Mouse (Mus musculus): ENCODE data around the gene Smg6. TPM values are rescaled to one million over a fixed set of nuclear protein-coding genes. Genes with fewer than 3 reads are reported as not detected.

Smg6 gene
- polyA plus RNA-seq, 1 experiment from 2014 or later, result 19.9 TPM

- no peak overlapping the region for H3K4me2 ChIP-seq (replicated peaks; ENCODE audit: low read depth, low read length)
- H3K9ac ChIP-seq (replicated peaks; ENCODE audit: low read depth, low read length), result no peak overlapping the region
- WGBS, result 50% methylated on average over 6 of the region's 6 CpGs
- H3K36me3 ChIP-seq (ENCODE audit: control insufficient read depth, insufficient read depth, low read length), result no peaks in the 10 kb centered on the region
- peaks cover 11% of the 10 kb centered on the region; the same call in 1 of the 2 replicates for H3K4me1 ChIP-seq (ENCODE audit: control insufficient read depth, insufficient read depth, low read length)
- H3K4me3 ChIP-seq (ENCODE audit: low read depth, low read length), result no peak overlapping the region
- no peaks in the 10 kb centered on the region for H3K9me3 ChIP-seq (ENCODE audit: control insufficient read depth, low read depth, low read length)
- no peak overlapping the region for H3K27ac ChIP-seq (ENCODE audit: low read length)
- no peaks in the 10 kb centered on the region for H3K27me3 ChIP-seq (ENCODE audit: control insufficient read depth, insufficient read depth, low read length)
- no peak for ATAC-seq (ENCODE audit: insufficient number of reproducible peaks, insufficient read depth, low FRiP score, low read depth)
These were observed 285.1 kb downstream of the Smg6 start for GRCm38 (mm10) chr11:75210755-75211154.

- H3K9ac ChIP-seq (replicated peaks; ENCODE audit: low read depth, low read length), result no peak overlapping the region
- H3K27me3 ChIP-seq (ENCODE audit: control insufficient read depth, insufficient read depth, low read length), result no peaks in the 10 kb centered on the region
- 56% methylated on average over 8 of the region's 8 CpGs for WGBS
- H3K9me3 ChIP-seq (ENCODE audit: control insufficient read depth, low read depth, low read length), result no peaks in the 10 kb centered on the region
- H3K4me2 ChIP-seq (replicated peaks; ENCODE audit: low read depth, low read length), result no peak overlapping the region
- H3K4me1 ChIP-seq (ENCODE audit: control insufficient read depth, insufficient read depth, low read length), result peaks cover 11% of the 10 kb centered on the region; the same call in 1 of the 2 replicates
- H3K27ac ChIP-seq (ENCODE audit: low read length), result peak overlapping the region; percentile 67
- H3K36me3 ChIP-seq (ENCODE audit: control insufficient read depth, insufficient read depth, low read length), result no peaks in the 10 kb centered on the region
- no peak overlapping the region for H3K4me3 ChIP-seq (ENCODE audit: low read depth, low read length)
- 0 out of 2 replicates have a peak, but pooled peaks have one; percentile 8 for ATAC-seq (ENCODE audit: insufficient number of reproducible peaks, insufficient read depth, low FRiP score, low read depth)
These were observed 286.5 kb downstream of the Smg6 start for GRCm38 (mm10) chr11:75212031-75212667.

GRCm38 (mm10) chr11:75212876-75213275, 287.3 kb downstream of the Smg6 start:
- Histone ChIP-seq H3K36me3 (ENCODE audit: control insufficient read depth, insufficient read depth, low read length) (no peaks in the 10 kb centered on the region), H3K4me1 (ENCODE audit: control insufficient read depth, insufficient read depth, low read length) (peaks cover 11% of the 10 kb centered on the region; the same call in 1 of the 2 replicates), H3K4me2 (replicated peaks; ENCODE audit: low read depth, low read length) (no peak overlapping the region), H3K4me3 (ENCODE audit: low read depth, low read length) (no peak overlapping the region), H3K9ac (replicated peaks; ENCODE audit: low read depth, low read length) (no peak overlapping the region), H3K27me3 (ENCODE audit: control insufficient read depth, insufficient read depth, low read length) (no peaks in the 10 kb centered on the region), H3K27ac (ENCODE audit: low read length) (peak overlapping the region; percentile 67; the same call in 1 of the 2 replicates), H3K9me3 (ENCODE audit: control insufficient read depth, low read depth, low read length) (no peaks in the 10 kb centered on the region)
- WGBS, result 44% methylated on average over 3 of the region's 3 CpGs
- ATAC-seq (ENCODE audit: insufficient number of reproducible peaks, insufficient read depth, low FRiP score, low read depth), result no peak

GRCm38 (mm10) chr11:75213372-75214080, 287.9 kb downstream of the Smg6 start:
- H3K36me3 ChIP-seq (ENCODE audit: control insufficient read depth, insufficient read depth, low read length), result no peaks in the 10 kb centered on the region
- WGBS, result 7% methylated on average over 35 of the region's 35 CpGs
- H3K4me1 ChIP-seq (ENCODE audit: control insufficient read depth, insufficient read depth, low read length), result peaks cover 11% of the 10 kb centered on the region; the same call in 1 of the 2 replicates
- H3K27me3 ChIP-seq (ENCODE audit: control insufficient read depth, insufficient read depth, low read length), result no peaks in the 10 kb centered on the region
- H3K4me2 ChIP-seq (replicated peaks; ENCODE audit: low read depth, low read length), result peak overlapping the region; percentile 43
- peak overlapping the region; percentile 89 for H3K27ac ChIP-seq (ENCODE audit: low read length)
- no peaks in the 10 kb centered on the region for H3K9me3 ChIP-seq (ENCODE audit: control insufficient read depth, low read depth, low read length)
- H3K9ac ChIP-seq (replicated peaks; ENCODE audit: low read depth, low read length), result no peak overlapping the region
- peak; percentile 77 for ATAC-seq (ENCODE audit: insufficient number of reproducible peaks, insufficient read depth, low FRiP score, low read depth)
- peak overlapping the region; percentile 15; the same call in 1 of the 2 replicates for H3K4me3 ChIP-seq (ENCODE audit: low read depth, low read length)

MicroRNAs encoded within 50 kb of the gene (microRNA counts, 519-probe panel; counts per million panel counts)
- microRNA mmu-miR-132 (3,309 counts per million, percentile 63 among the panel's probes with 10 or more counts), microRNA mmu-miR-212 (not detected)

Small RNA genes lying within 50 kb of the gene (microRNA-seq; reads per million reads assigned to microRNA genes)
- 396 reads per million, percentile 62 among the genes with 10 or more reads in this experiment for gene Mir132
- 42.9 reads per million, percentile 37 among the genes with 10 or more reads in this experiment for gene Mir212

Other genes with a start within 250 kb of the Smg6 start
- 77.2 and 77.7 TPM in 2 replicates for gene Pafah1b1, start 201.2 kb upstream of the Smg6 start, polyA plus RNA-seq (2014; fragmentation: Nextera tagmentation; extraction: Ambion mirVana)
- gene Mettl16, start 155.0 kb upstream of the Smg6 start, polyA plus RNA-seq (2014; fragmentation: Nextera tagmentation; extraction: Ambion mirVana), result 33.5 TPM in 2 replicates
- gene Mnt, start 94.9 kb upstream of the Smg6 start, polyA plus RNA-seq (2014; fragmentation: Nextera tagmentation; extraction: Ambion mirVana), result 4.3 and 5.3 TPM in 2 replicates
- 6.9 and 8.7 TPM in 2 replicates for gene Sgsm2, start 28.8 kb upstream of the Smg6 start, polyA plus RNA-seq (2014; fragmentation: Nextera tagmentation; extraction: Ambion mirVana)
- 50.5 and 56.6 TPM in 2 replicates for gene Tsr1, start 27.8 kb upstream of the Smg6 start, polyA plus RNA-seq (2014; fragmentation: Nextera tagmentation; extraction: Ambion mirVana)
- gene Srr, start 125 bp downstream of the Smg6 start, polyA plus RNA-seq (2014; fragmentation: Nextera tagmentation; extraction: Ambion mirVana), result 20.2 and 23.8 TPM in 2 replicates
- 13.8 and 16.9 TPM in 2 replicates for gene Hic1, start 243.7 kb downstream of the Smg6 start, polyA plus RNA-seq (2014; fragmentation: Nextera tagmentation; extraction: Ambion mirVana)

Data from stomach, embryonic 14.5 days (tissue).